8 mouse cellular contexts compared by ENCODE assay signal in the genomic region with DNA sequence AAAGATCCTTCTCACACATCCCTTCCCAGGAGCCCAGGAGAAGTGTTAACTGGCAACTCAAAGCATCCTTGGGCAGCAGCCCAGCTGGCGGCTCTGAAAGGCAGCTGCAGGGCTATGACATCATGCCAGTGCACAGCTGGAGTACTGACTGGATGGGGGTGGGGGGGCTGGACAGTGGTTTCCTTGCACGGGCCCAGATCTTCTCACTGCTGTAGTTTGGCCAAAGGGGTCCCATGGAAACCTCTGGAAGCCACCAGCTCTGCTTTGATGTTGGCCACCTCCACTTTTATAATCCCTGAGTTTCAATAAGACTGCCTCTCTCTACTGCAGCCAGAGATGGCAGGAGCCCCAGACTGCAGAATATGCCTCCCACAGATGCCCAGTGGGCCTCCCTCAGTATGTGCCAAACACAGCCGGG. TPM values are rescaled to one million over a fixed set of nuclear protein-coding genes. Genes with fewer than 3 reads are reported as not detected.
DNase-seq lines count a peak whose midpoint lies in the region; ATAC-seq and TF ChIP-seq lines count a peak whose summit lies in the region.
"Had no signal": no experiment of that assay in that cellular context is flagged by ENCODE, and none has a peak within 500 bp of the region (broad histone marks: within the 10 kb centered on the region; RNA-seq: fewer than 3 reads in every experiment).

No protein-coding gene starts in this region.

- no peak for TF ChIP-seq CTCF in kidney, adult 2 months (conservative IDR thresholded peaks at IDR 0.05; ENCODE audit: insufficient read depth, insufficient read length, low read depth, low read length)

- no peaks in the 10 kb centered on the region for H3K9me3 ChIP-seq in embryonic facial prominence, embryonic 11.5 days (replicated peaks; ENCODE audit: control insufficient read depth, low read length)
- H3K9me3 ChIP-seq in intestine, embryonic 15.5 days: no peaks in the 10 kb centered on the region

- ATAC-seq in embryonic facial prominence, embryonic 11.5 days (replicated peaks; ENCODE audit: insufficient number of reproducible peaks, low FRiP score, low TSS enrichment, low read depth): no peak
- peak; percentile 49 for ATAC-seq in intestine, embryonic 15.5 days
- no peak for ATAC-seq in megakaryocyte, adult 5-6 weeks (ENCODE audit: poor library complexity, severe bottlenecking)

- no peak overlapping the region for H3K9ac ChIP-seq in embryonic facial prominence, embryonic 11.5 days (replicated peaks; ENCODE audit: low read length)
- H3K9ac ChIP-seq in intestine, embryonic 15.5 days: no peak overlapping the region

- H3K27me3 ChIP-seq in kidney, adult 2 months (replicated peaks; ENCODE audit: control insufficient read depth, insufficient read depth, low read length): no peaks in the 10 kb centered on the region
- H3K27me3 ChIP-seq in embryonic facial prominence, embryonic 11.5 days (ENCODE audit: control insufficient read depth, insufficient read depth, low read length): no peaks in the 10 kb centered on the region
- no peaks in the 10 kb centered on the region for H3K27me3 ChIP-seq in intestine, embryonic 15.5 days (replicated peaks)

- H3K36me3 ChIP-seq in kidney, adult 2 months (ENCODE audit: control insufficient read depth, insufficient read depth, low read length): no peaks in the 10 kb centered on the region
- H3K36me3 ChIP-seq in embryonic facial prominence, embryonic 11.5 days (replicated peaks; ENCODE audit: control insufficient read depth, insufficient read depth, low read depth, low read length): no peaks in the 10 kb centered on the region
- no peaks in the 10 kb centered on the region for H3K36me3 ChIP-seq in intestine, embryonic 15.5 days

- 29% methylated on average over 3 of the region's 3 CpGs for WGBS in kidney, adult 2 months
- 52% methylated on average over 3 of the region's 3 CpGs for whole genome bisulfite sequencing in embryonic facial prominence, embryonic 11.5 days
- WGBS in intestine, embryonic 15.5 days: 29% methylated on average over 3 of the region's 3 CpGs

- no peak overlapping the region for H3K4me3 ChIP-seq in kidney, adult 2 months (ENCODE audit: insufficient read depth, low read depth, low read length)
- no peak overlapping the region for H3K4me3 ChIP-seq in embryonic facial prominence, embryonic 11.5 days (ENCODE audit: low read depth, low read length)
- no peak overlapping the region for H3K4me3 ChIP-seq in intestine, embryonic 15.5 days (replicated peaks)
- H3K4me3 ChIP-seq: erythroblast, embryonic 14.5 days had no signal

- no peak for TF ChIP-seq POLR2A in kidney, adult 2 months (IDR thresholded peaks at IDR 0.05; ENCODE audit: low read depth, low read length)

- no peaks in the 10 kb centered on the region for H3K4me1 ChIP-seq in kidney, adult 2 months (ENCODE audit: control insufficient read depth, insufficient read depth, low read length)
- no peaks in the 10 kb centered on the region for H3K4me1 ChIP-seq in embryonic facial prominence, embryonic 11.5 days (ENCODE audit: control insufficient read depth, insufficient read depth, low read length)
- H3K4me1 ChIP-seq in intestine, embryonic 15.5 days (replicated peaks): 0 out of 2 replicates have a peak, but pooled peaks cover 2% of the 10 kb centered on the region

- no peak overlapping the region for H3K4me2 ChIP-seq in embryonic facial prominence, embryonic 11.5 days (ENCODE audit: low read depth, low read length)
- H3K4me2 ChIP-seq in intestine, embryonic 15.5 days (replicated peaks): no peak overlapping the region

- DNase-seq in kidney, adult 2 months: peak; percentile 17
- no peak for DNase-seq in kidney, adult 8-10 months
- DNase-seq in NIH3T3 (ENCODE audit: low read depth): peak; percentile 30
- DNase-seq in embryonic facial prominence, embryonic 11.5 days (ENCODE audit: low spot score): peak; percentile 5
- DNase-seq in skeletal muscle tissue, adult 2 months (ENCODE audit: low read depth, low spot score): peak; percentile 69

- no peak overlapping the region for H3K27ac ChIP-seq in kidney, adult 2 months (ENCODE audit: insufficient read depth, low read depth, low read length)
- H3K27ac ChIP-seq in embryonic facial prominence, embryonic 11.5 days (replicated peaks; ENCODE audit: low read depth, low read length): no peak overlapping the region
- H3K27ac ChIP-seq in intestine, embryonic 15.5 days: peak overlapping the region; percentile 36; the same call in 1 of the 2 replicates

RNA-seq across cellular contexts. Expression of gene Rxfp2, which starts 13.6 kb away (rescaled TPM):
- 0.08 and 0.30 TPM in 2 replicates for polyA plus RNA-seq in kidney, adult 2 months (2012; rRNA removed)
- 0.41 TPM in 1 of 2 replicates, not detected in the other for polyA plus RNA-seq in embryonic facial prominence, embryonic 11.5 days (2014; fragmentation: Nextera tagmentation; extraction: Ambion mirVana)
- polyA plus RNA-seq in intestine, embryonic 15.5 days (2015; fragmentation: Nextera tagmentation; extraction: Ambion mirVana): 0.38 and 0.44 TPM in 2 replicates
- total RNA-seq in megakaryocyte, adult 5-6 weeks (2015): not detected in 2 replicates
- not detected in 2 replicates for total RNA-seq in megakaryocyte, adult 5-6 weeks (2017)
- polyA plus RNA-seq: erythroblast, embryonic 14.5 days had no signal

Comparison
In these comparisons a context has a peak if more than half of its experiments do, and no peak if none do; other contexts are left out.
1. DNase-seq: peak in kidney, adult 2 months (single experiment), NIH3T3 (single experiment), embryonic facial prominence, embryonic 11.5 days (single experiment) and skeletal muscle tissue, adult 2 months (single experiment); none in kidney, adult 8-10 months (0 of 2).